Mouse (Mus musculus) fibroblast of lung, adult 2 months (primary cell): Measurements from ENCODE around the gene Nxt2.
A peak's percentile ranks its signal among the peaks of the same experiment; 100 is the strongest.
"Not testable (repeated sequence)": the region's sequence is repeated elsewhere in the genome, so short reads cannot be mapped to it uniquely, and the experiment has no call there.

Experiments
- DNase-seq: peaks from one replicate; pipeline ENCODE4 v3.0.0-alpha.2; 2011; ENCODE audit warnings: low read depth

Gene Nxt2

DNA sequence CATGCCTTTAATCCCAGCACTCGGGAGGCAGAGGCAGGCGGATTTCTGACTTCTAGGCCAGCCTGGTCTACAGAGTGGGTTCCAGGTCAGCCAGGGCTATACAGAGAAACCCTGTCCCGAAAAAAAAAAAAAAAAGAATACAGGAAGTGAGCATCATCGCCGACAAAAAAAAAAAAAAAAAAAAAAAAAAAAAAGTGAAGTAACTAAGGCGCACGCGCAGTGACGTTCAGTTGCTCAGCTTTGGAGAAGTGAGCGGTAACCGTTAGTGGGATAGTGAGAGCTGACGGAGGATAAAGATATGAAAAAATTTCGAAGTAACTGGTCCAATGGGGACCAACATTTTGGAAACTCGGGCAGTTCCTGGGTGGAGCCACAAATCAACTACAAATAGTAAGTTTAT is at the start of gene Nxt2:
Gene Nxt2, plus strand, starts transcription at position 229 of the 400 bp plus-strand sequence.
- DNase-seq, result no peak

DNA sequence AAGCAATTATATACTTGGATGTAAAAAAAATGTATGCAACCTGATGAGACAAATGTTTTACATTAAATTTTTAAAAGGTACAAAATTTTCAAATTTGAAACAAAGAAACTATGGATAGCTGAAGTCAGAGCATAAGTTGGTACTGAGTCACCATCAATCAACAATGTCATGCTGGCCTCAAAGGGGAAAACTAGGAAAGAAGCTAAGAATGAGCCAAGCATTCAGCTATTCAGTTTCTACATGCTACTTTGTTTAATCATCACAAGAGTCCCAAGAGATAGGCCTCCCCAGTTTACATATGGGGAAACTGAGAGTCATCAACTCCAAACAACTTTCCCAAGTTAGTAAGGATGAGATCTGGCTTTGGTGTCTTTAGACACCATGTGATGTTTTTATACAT is 49.6 kb upstream of the Nxt2 start:
- no peak for DNase-seq

DNA sequence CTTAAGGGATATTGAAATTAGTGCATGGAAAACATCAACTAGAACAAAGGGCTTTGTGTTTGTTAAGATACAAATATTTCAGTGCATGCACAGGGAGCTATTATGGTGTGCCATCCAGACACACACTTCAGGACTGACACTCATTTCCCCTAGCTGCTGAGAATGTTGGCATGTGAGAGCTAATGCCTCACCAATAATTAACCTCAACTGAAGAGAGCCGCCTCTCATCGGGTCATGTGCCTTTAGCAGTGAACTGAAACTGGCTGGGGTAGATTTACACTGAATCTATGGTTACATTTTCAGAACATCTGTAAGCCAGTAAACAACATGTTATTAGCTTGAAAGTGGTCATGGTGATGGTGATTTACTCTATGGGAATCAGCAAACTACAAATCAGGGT is 44.5 kb upstream of the Nxt2 start:
- no peak for DNase-seq

DNA sequence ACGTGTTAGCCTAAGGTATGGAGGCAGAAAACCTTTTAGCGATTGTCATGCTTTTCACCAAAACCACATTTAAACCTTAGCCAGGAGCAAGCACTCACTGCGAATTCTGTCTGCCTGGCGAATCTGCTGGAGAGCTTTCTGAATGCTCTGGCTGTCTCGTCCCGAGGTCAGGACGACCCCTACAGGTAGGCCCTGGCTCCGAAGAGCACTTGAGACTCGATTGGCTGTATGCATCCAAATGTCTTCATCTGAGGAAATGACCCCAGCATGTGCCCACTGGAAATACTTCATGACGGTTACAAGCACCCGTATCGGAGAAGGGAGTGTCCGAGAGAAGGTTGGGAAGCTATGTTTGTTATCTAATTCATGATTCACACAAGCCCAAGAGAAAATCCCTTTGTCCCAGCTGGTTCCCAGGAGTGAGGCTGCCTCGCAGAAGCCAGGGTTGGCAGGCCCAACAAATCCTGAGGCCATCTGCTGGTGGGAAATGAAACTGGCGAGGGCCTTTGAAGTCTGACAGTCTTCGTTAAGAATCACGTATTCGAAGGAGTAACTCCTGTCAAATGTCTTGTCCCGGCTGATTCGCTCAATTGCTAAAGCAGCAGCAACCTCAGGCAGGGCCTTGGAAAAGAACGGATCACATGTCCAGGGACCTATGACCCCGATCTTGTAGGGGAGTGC is 37.4 kb upstream of the Nxt2 start:
- DNase-seq, result no peak

DNA sequence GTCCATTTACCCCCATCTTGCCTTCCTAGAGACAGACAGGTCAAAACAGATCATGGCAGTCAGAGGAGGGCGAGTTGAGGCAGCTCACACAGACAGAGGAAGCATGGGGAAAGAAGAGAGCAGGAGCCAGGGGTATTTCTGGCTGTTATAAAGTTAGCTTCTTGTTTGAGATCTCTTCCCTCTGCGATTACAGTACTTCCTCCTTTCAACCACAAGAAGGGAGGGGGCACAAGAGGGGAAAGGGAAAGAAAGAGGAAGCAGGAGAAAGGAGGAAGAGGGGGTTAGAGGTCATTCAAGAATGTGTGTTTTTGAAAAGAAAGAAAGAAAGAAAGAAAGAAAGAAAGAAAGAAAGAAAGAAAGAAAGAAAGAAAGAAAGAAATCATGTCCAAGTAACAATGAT is 36.2 kb upstream of the Nxt2 start:
- no peak for DNase-seq

DNA sequence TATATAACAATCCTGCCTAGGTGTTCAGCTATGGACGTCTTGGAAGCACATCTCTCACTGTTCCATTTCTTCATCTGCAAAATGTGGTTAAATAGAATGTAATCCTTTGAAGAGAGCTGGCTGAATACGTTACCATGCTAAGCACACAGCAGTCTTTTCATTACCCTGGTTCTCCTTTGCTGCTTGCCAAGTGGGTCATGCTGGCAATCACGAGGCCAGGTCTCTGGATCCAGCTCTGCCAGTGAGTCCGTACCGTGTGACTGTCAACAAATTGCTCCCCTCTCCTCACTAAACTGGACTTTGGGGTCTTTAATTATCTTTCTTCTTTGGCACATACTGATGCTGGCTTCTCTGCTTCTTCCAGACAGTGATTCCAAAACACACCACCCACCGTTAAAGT is 32.1 kb upstream of the Nxt2 start:
- no peak for DNase-seq

DNA sequence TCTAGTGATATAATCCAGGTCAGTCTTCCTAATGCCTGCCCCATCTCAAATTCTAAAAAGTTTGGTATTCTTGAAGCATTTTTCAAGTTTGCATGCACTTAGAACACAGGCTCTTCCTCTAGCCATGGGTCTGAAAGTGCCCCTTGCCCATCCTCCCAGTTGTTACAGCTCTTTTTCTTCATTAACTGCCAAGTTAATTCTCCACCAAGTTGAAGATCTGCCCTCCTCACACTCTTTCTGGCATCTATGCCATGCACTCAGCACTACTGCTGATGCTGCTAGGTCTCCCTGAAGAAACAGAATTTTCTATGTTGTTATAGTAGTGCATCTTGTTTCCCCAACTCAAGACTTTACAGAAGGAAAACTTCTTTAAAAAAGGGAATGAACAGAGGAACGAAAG is 31.0 kb upstream of the Nxt2 start:
- no peak for DNase-seq

DNA sequence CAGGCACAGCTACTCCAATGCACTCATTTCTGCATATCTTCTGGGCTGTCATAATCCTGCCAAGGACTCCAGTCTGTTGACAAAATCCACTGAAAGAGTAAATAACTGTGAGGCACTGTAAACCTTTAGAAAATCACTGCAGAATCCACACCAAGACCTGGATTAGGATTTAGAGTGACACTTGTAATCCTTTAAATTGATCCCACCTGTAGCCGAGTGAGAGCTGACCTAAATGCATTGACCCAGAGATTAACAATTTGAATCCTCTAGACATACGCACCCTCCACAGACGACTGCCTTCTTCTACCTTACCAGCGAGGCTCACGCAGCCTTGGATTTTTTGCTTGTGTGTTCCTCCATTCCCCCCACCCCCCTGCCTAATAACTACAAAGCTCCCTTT is 29.7 kb upstream of the Nxt2 start, which contains the start of gene Gucy2f:
Gene Gucy2f, minus strand, starts transcription at position 101 of the 400 bp plus-strand sequence.
- DNase-seq, result no peak

DNA sequence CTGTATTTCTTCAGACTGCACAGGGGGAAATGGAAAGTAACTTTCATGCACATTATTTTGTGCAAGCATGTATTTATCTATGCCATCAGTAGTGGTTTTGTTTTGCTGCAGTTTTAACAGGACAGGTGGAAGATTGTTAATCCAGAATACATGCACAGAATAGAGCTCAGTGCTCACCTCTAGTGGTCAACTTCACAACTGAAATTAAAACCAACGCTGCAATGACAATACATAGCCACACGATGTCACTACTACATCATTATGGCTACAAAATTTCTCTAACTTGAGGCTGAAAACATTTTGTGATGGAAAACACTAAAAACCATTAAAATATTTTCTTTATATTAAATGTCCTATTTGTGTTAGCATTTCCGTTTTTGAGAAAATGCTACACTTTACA is 26.3 kb upstream of the Nxt2 start:
- peak; percentile 27 for DNase-seq

DNA sequence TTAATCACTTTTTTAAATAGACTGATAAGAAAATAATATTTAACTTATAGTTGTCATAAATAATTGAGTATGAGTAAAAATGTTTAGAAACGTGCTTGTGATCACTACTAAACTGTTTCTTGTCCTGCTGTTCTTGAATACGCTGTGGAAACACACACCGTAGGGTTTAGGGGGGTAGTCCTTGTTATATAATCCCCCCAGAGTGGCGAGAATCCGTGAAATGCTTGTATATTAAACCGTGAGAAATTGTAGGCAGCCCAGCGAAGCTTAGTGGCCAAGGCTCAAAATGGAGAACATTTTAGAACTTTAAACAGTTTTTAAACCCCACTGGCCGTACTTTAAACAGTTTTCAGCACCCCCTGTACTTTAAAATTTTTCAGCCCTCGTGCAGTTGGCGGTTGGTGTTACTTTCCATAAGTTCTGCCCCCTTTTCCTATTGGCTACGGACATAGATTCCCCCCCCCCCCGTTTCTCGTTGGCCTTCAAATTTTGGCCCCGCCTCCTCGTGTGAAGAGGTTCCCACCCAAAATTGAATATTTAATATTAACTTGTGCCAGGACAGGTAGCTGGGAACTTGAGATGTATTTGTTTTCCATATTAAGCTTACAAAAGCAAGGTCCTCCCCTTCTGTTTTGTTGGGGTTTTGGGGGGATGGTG is 956 bp downstream of the Nxt2 start:
- no peak for DNase-seq

DNA sequence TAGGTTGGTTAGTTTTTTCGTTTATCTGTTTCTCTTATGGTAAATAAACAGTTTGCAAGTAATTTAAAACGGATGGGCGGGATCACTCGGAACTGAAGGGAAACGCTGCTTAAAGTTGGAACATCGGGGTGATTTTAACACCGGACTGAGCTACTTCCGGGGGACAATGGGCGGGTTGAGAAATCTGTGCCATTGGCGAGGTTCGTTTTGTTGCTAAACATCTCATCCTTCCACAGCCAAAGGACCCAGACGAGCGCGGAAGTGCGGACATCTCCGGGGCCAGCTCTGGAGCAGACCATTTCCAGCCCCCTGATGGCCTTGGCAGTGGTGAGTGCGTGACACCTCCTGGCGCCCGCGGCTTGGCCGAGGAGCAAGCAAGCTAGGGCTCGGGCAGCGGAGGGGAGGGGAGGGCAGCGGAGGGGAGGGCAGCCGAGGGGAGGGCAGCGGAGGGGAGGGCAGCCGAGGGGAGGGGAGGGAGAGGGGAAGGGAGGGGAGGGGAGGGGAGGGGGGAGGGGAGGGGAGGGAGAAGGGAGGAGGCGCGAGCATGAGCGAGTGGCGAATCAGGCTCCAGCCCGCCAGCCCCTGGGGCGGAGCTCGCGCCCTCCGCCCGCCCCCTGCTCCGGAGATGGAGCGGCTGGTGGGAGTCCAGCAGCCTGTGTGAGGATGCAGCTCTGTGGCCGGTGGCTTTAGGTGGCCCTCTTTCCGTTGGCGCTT is 1.6 kb downstream of the Nxt2 start:
- peak; percentile 66 for DNase-seq

DNA sequence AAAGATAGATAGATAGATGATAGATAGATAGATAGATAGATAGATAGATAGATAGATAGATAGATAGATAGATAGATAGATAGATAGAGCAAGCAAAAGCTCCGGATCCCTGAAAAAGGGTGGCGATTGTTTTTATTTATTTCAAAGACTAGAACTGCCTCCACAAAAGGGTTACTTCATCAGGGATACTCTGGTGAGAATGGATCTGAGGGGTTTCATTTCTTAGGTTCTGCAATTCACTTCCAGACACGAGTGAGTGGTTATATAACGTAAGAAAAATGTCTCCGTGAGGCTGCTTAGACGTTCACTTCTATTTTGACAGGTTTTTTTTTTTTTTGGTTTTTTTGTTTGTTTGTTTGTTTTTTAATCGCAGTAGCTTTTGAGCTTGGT is 2.2 kb downstream of the Nxt2 start:
- DNase-seq, result no peak

DNA sequence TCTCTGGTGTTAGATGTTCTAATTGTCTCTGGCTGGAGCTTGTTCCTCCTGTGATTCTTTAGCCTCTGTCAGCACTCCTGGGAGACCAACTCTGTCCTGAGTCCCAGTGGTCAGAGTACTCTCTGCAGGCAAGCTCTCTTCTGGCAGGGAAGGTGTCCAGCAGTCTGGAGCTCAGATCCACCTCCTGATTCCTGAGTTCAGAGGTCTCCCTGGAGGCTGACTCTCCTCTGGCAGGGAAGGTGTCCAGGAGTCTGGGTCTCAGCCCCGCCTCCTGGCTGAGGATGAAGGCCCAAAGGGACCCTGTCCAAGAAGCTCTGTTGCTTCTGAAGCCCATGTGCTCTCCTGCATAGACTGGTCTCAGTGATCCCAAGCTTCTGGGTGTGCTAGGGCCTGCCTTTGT is 9.6 kb downstream of the Nxt2 start:
- DNase-seq, result not testable (repeated sequence)

DNA sequence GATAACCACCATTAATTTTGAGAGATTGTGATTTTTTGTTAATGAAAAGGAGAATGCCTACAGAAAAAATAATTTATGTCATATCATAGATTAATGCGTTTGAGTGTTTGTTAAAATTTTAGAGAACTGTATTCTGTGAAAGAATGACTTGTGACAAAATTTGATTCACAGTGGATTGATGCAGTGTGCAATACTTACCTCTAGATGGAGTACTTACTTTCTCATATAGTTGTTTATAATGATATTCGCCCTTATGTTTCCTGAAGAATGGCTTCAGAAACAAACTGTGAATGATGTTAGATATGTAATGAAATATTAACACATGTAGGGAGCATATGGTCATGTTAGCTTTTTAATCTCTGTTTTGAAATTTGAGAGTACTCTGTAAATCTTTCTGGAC is 10.5 kb downstream of the Nxt2 start:
- no peak for DNase-seq

DNA sequence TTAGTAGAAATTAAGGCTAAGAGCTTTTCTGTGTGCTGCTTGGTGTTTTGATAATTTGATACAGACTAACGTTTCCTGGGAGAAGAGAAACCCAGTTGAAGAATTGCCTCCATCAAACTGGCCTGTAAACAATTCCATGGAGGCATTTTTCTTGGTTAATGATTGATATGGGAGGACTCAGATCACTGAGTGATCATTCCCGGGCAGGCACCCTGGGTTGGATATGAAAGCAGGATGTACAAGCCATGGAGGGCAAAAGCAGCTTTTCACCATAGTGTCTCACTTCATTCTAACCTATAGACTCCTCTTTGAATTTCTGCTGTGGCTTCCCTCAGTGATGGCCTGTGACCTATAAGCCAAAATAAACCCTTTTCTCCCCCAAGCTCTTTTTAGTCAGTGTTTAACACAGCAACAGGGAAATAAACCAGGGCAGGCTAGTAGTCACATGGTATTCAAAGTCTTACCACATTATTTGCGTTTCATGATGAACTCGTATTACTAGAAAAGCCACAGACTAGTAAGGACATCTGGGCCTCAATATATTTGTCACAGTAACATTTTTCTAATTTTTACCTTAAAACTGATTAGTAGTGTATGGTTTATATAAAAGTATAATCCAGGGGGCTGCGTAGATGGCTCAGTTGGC is 19.2 kb downstream of the Nxt2 start:
- no peak for DNase-seq

DNA sequence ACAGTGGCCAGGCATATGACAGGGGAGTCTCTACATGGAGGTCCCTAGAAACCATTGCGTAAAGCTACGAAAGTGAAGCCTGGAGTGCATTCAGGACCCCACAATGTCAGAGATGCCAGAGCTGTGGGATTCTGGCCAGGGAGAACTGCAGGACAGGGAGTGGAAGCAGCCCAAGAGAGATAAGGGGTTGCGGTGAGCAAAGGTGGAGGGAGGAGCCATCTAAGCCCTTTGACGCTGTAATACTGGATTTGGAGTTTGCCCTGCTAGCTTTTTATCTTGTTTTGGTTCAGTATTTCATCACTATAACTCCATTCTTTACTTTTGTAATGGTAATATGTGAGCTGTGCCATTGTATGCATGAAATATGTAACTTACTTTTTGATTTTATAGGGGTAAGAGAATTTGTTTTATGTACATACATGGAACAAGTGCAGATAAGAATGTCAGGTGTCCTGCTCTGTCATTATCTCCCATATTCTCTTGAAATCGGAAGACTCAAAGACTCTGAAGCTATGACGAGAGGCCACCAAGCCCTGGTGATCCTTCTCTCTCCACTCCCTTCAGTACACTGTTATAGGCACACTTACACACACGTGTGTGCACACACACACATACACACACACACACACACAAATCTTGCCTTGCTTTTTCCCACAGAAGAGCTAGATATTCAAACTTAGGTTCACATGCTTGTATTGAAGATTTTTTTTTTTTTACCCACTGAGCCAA is 23.6 kb downstream of the Nxt2 start:
- DNase-seq, result no peak

DNA sequence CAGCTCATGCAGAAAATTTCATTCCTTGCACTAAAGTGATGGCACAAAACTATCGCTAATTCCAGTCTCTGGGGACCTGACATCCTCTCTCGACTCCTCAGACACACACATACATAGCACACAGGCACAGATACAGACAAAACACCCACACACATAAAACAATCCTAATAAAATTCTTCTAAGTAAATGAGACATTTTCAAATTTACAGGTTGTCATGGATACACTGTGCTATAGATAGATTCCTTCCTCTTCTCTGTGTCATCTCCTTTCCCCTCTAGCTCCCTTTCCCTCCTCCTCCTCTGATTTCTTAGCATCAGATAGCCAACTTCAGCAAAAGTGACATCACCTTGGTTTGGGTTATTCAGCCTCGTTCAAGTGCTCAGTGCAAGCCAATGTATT is 49.5 kb downstream of the Nxt2 start:
- no peak for DNase-seq

DNA sequence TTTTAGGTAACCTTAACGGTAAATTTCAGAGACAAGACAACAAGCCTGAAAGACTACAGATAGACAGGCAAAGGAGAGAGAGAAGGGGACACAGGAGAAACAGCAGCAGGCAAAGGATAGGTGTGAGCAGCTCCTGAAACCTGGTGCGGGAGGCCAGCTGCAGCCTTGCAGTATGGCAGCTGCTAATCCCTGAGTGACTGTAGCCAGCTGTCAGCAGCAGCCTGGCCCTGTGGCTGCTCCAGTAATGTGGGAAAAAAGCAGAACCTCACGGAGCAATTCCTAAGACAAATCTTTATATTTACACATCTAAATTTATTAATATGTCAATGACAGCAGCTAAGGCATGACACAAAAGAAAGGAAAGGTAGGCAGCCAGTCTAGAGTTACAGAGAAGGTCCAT is 50.0 kb downstream of the Nxt2 start:
- no peak for DNase-seq

DNA sequence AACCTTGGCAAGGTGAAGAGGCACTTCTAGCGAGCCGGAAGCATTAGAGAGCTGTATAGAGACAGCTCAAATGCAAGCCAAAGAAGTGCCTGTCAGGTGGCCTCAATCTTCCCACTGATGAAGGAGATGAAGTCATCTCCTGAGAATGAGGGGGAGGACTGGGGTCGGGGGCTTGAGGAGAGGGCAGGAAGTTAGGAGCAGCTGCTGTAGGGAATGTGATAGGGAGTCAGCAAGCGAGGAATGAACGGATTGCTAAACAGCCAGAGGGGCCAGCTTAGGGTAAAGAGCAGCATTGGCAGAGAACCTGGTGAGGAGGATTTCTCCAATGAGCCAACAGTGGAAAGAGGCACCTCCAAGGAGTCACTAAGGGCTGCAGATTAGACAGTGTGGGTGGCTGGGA is 59.3 kb downstream of the Nxt2 start:
- no peak for DNase-seq
